Mouse (Mus musculus) spleen, adult 12 weeks (tissue): Measurements from ENCODE around the gene Rasl10b.

Source experiments
- DNase-seq: peaks from one replicate; pipeline ENCODE4 v3.0.0; 2022; ENCODE audit warnings: low spot score

Gene Rasl10b

DNA sequence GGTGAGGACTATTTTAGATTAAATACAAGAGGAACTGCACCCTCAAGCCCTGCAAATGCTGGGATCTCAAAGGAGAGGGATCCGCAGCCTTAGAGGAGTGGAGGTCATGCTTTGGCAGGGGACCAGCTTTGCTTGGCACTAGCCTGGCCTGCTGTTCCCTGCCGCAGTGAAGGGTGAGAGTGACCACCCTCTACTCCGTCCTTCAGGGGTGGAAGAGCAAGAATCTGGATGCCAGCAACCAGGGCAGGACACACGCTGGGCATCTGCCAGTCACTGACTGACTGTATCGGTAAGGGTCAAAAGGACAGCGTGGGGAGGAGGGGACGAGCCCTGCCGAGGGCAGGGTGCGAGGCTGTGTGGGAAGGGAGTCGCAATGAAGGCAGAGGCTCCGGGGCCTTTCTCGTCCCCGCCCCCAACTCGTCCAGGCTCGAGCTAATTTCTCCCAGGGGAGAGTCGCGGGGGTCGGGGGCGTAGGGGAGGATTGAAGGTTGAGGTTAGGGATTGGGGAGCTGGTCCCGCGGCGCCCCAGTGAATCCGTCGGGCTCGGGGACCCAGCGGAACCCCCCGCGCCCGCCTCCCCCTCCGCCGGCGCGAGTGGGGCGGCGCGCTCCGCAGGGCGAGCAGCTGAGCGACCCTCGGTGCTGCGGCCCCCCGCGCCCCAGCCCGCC lies at the start of gene Rasl10b:
Gene Rasl10b (plus strand): TSS at position 51 of the 668 bp plus-strand sequence.
- no peak for DNase-seq

DNA sequence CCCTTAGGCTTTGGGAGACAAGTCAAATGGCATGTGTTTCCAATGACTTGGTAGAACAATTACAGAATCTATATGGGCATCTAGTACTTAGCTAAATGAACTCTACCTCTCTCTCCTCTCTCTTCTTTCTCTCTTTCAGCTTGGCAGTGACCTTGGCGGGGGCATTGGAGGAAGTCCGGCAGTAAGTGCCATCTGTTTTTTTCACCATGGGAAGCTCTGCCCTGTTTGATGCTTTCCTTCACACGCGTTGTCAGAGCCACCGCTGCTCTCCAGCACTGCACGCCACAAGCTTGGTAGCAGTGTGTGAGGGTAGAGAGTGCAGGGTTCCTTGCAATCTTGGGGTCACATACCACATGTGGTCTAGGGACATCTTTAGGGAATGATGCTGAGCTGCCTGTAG lies 44.3 kb upstream of the Rasl10b start:
- no peak for DNase-seq

DNA sequence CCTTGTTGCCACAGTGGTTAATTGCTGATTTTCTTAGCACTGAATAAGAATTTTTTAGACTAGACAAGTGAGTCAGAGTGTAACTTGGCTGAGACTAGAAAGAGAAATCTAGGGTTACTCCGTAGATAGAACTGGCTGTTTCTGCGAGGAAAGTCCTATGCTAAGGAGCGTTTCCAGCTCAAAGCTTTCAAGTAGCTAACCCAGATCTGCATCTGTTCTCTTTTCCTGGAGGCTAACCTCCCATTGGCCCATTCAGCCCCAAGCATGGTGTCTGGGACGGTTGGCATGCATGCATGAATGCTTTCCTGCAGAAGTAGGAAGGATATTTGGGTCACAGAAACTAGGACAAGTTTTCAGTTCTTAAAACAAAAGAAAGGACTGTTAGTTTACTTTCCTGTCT lies 37.7 kb upstream of the Rasl10b start:
- DNase-seq: no peak

- DNase-seq: no peak
These were observed 29.1 kb upstream of the Rasl10b start for GRCm38 (mm10) chr11:83379745-83380341.

GRCm38 (mm10) chr11:83382876-83383531 lies 25.9 kb upstream of the Rasl10b start:
- no peak for DNase-seq

- DNase-seq: no peak
These were observed 25.4 kb upstream of the Rasl10b start for GRCm38 (mm10) chr11:83383532-83383887.

DNA sequence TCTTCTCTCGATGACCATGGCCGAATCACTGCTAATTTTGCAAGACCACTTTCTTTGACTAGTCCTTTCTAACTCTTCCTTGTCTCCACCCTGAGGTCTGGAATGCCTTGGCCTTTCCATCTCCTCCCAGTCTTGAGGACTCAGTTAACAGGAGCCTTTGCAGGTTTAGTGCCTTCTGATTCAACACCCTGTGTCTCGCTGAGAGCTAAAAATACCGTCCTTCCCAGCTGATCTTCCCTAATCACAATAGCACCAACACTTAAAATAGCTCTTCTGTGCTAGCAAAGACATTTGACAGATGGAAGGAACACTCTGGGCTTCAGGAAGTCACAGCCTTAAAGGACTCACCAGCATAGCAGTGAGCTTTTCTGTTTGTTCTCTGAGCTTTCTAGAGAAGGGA lies 15.9 kb upstream of the Rasl10b start:
- DNase-seq: no peak

- DNase-seq: no peak
These were observed 14.0 kb upstream of the Rasl10b start for GRCm38 (mm10) chr11:83394802-83395439.

GRCm38 (mm10) chr11:83397626-83398025 lies 11.3 kb upstream of the Rasl10b start:
- DNase-seq: no peak

DNA sequence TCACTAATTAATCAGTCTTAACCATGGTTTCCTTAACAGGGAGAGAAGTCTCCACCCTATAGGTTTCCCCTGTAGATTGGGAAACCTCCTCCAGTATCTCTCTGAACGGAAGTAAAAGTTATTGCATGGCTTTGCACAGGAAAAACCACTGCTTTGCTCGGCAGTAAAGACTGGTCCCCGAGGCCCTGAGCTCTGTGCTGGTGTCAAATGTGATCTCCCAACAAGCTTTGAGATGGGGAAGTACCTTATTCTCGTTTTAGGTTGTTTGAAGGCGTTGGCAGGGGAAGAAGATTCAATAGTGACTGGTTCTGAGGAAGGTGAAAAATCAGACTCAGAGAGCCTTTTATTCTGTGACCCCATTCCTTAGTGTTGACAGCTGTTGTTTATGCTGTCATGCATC lies 10.2 kb upstream of the Rasl10b start:
- no peak for DNase-seq

DNA sequence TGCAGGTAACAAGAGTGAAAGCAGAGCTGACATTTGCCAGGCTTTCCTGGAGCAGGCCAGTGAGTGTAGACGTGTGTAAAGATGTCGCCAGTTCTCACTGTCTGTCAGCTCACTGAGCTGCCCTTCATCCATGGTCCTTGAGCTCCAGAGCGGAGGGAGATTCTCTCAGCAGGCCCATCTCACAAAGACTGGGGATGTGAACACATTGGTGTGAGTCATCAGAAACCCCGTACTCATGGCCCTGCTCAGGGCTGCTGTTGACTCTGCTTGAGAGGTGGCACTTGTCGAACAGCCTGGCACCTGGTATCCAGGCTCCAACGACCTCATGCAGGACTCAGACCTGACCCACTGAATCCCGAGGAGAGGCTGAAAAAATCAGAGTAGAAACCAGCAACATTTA lies 5.2 kb upstream of the Rasl10b start:
- DNase-seq: no peak

- DNase-seq: no peak
These were observed 2.5 kb upstream of the Rasl10b start for GRCm38 (mm10) chr11:83406391-83406790.

- DNase-seq: no peak
These were observed 695 bp upstream of the Rasl10b start for GRCm38 (mm10) chr11:83408242-83408641.

GRCm38 (mm10) chr11:83409792-83410291 lies 905 bp downstream of the Rasl10b start:
- DNase-seq: no peak

DNA sequence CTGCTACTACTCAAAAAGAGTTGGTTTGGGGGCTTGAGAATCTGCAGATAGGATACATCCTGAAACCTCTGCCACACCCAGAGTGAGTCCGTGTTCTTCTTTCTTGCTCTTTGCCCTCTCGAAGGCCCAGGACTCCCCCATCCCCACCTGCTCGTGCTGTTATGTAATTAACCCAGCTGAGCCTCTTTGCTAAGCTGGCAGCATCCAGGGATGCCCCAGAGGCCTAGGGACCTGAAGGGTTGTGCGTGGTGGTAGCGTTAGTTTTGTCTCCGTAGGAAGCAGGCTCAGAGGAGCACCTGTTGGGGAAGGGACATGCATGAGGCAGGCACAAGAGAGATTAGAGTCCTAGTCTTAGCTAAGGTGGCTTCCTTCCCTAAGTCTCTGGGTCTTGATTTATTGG lies 1.6 kb downstream of the Rasl10b start:
- no peak for DNase-seq

GRCm38 (mm10) chr11:83417080-83417479 lies 8.1 kb downstream of the Rasl10b start:
- DNase-seq: no peak

DNA sequence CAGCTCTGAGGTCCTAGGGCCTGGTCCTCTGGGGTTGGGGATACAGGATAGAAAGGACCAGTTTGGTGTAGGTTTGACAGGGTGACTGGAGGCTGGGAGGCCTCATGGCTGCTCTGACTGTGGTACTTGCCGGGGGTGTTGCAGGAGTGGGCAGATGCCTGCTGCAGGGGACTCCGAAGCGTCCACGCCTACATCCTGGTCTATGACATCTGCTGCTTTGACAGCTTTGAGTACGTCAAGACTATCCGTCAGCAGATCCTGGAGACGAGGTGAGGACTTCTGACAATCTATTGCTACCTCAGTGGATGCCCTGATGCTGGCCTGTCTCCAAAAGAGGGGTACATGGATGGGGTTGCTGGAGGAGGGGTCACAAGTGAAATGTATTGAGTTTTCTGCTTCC lies 8.8 kb downstream of the Rasl10b start:
- no peak for DNase-seq

DNA sequence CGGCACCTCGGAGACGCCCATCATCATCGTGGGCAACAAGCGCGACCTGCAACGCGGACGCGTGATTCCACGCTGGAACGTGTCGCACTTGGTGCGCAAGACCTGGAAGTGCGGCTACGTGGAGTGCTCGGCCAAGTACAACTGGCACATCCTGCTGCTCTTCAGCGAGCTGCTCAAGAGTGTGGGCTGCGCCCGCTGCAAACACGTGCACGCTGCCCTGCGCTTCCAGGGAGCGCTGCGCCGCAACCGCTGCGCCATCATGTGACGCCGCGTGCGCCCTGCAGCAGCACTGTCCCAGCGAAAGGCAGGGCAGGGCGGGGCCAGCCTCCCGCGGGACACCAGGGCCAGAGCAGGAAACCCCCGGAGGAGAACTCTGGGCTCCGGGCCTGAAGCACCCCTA lies 9.6 kb downstream of the Rasl10b start:
- DNase-seq: no peak

- no peak for DNase-seq
These were observed 11.4 kb downstream of the Rasl10b start for GRCm38 (mm10) chr11:83420338-83420737.

DNA sequence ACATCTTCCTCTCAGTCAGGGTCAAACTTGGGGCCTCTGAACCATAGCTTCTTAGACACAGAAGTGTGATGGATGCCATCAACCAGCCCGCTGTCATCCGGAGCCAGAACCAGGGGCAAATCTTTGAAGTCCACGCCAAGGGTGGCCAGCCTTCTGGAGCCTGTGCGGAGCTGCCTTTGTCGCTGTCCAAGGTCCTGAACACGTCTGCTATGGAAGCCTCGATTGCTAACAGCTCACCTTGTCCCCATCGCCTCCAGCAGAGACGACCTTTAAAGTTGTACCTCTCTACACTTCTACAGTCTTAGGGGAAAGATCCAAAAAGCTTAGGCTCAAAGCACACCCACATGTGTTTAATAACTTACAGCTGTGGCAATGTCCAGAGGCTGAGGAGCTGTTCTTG lies 12.4 kb downstream of the Rasl10b start:
- peak; percentile 42 for DNase-seq

DNA sequence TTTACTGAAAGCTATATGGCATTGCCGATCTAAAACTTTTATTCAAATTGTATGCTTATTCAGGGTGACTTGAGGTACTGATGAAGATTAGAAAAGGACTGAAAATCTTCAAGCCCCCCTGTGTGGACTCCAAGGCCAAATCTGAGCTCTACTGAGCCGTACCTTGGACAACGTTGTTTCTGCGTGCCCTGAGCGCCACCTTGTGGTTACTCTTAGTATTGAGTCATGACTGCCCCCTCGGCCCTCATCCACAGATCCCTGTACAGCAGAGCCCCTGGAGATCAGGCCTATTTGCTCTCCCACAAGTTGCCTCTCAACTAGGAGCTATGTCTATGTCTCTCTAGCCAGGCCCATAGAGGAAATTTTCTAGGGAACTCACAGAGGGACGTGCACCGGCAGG lies 15.7 kb downstream of the Rasl10b start:
- peak; percentile 60 for DNase-seq

DNA sequence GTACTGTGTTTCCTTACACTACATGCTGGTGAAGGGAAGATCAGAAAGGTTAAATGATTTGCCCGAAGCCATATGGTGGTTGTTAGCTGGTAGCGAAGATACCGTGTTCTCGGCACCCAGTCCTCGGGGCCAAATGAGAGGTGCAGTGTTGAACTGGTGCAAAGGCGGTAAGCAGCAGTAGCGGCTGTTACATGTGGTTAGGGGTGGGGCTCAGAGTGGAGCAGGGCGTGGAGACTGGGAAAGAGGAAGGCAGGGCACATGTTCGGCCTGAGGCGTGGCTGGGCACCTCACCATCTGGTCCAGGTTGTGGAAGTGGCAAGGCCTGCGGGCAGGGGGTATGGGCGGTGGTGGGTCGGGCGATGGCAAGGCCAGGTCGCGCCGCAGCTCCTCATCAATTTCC lies 18.0 kb downstream of the Rasl10b start:
- no peak for DNase-seq

DNA sequence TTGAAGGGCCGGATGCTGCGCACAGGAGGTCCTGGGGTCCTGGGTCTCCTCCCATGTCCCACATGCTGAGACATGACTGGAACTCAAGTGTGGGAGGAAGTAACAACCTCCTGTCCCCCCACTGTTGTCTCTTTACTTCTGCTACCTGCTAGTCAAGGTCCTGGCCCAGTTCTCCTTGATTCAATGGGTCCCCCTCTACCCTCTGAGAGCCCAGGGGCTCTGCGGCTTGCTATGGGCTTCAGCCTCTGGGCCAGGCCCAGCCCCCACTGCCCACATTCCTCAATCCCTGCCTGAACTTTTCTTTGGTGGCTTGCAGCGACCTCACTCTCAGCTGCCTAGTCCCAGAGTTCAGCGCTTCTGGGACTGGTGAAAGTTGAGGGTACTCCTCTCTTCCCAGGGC lies 20.4 kb downstream of the Rasl10b start, which contains the start of gene Gas2l2:
Gene Gas2l2 (minus strand): TSS at position 101 of the 400 bp plus-strand sequence.
- DNase-seq: no peak
